Mouse (Mus musculus): Measurements from ENCODE around the gene Psrc1. TPM values are rescaled to one million over a fixed set of nuclear protein-coding genes. Genes with fewer than 3 reads are reported as not detected.

Gene Psrc1
- polyA plus RNA-seq, 1 experiment from 2014 or later, result 25.4 TPM

- H3K9ac ChIP-seq, result peak within 1 kb of the TSS; percentile 63
- WGBS, result 31% methylated on average over 9 of the region's 9 CpGs
- H3K4me1 ChIP-seq, result peaks cover 59% of the 10 kb centered on the region
- H3K36me3 ChIP-seq, result no peaks in the 10 kb centered on the region
- H3K27ac ChIP-seq (replicated peaks), result peak within 1 kb of the TSS; percentile 90
- H3K27me3 ChIP-seq (replicated peaks), result no peaks in the 10 kb centered on the region
- peak within 1 kb of the TSS; percentile 34 for H3K4me3 ChIP-seq
- H3K4me2 ChIP-seq, result peak within 1 kb of the TSS; percentile 36
- peak; percentile 68 for ATAC-seq (ENCODE audit: extremely low read depth, insufficient number of reproducible peaks, low FRiP score, low TSS enrichment)
- H3K9me3 ChIP-seq, result no peaks in the 10 kb centered on the region
These were observed 19.2 kb upstream of the Psrc1 start, which contains the start of gene Mybphl for GRCm38 (mm10) chr3:108364270-108364995. Gene Mybphl, plus strand, starts transcription at chr3:108364911.

- H3K36me3 ChIP-seq, result no peaks in the 10 kb centered on the region
- no peaks in the 10 kb centered on the region for H3K27me3 ChIP-seq (replicated peaks)
- no peaks in the 10 kb centered on the region for H3K9me3 ChIP-seq
- no peak overlapping the region for H3K4me3 ChIP-seq
- H3K4me1 ChIP-seq, result peaks cover 57% of the 10 kb centered on the region
- no peak overlapping the region for H3K9ac ChIP-seq
- peak overlapping the region; percentile 29 for H3K4me2 ChIP-seq
- H3K27ac ChIP-seq (replicated peaks), result no peak overlapping the region
- ATAC-seq (ENCODE audit: extremely low read depth, insufficient number of reproducible peaks, low FRiP score, low TSS enrichment), result no peak
- WGBS, result 48% methylated on average over 9 of the region's 9 CpGs
These were observed 16.5 kb upstream of the Psrc1 start for GRCm38 (mm10) chr3:108367173-108367572.

GRCm38 (mm10) chr3:108367828-108368227, 15.8 kb upstream of the Psrc1 start:
- no peak overlapping the region for H3K4me2 ChIP-seq
- no peak for ATAC-seq (ENCODE audit: extremely low read depth, insufficient number of reproducible peaks, low FRiP score, low TSS enrichment)
- no peaks in the 10 kb centered on the region for H3K36me3 ChIP-seq
- 63% methylated on average over 3 of the region's 3 CpGs for WGBS
- H3K27me3 ChIP-seq (replicated peaks), result no peaks in the 10 kb centered on the region
- no peak overlapping the region for H3K4me3 ChIP-seq
- H3K9ac ChIP-seq, result no peak overlapping the region
- no peak overlapping the region for H3K27ac ChIP-seq (replicated peaks)
- peaks cover 59% of the 10 kb centered on the region for H3K4me1 ChIP-seq
- H3K9me3 ChIP-seq, result no peaks in the 10 kb centered on the region

- H3K9ac ChIP-seq, result no peak overlapping the region
- H3K27ac ChIP-seq (replicated peaks), result no peak overlapping the region
- H3K4me2 ChIP-seq, result no peak overlapping the region
- no peaks in the 10 kb centered on the region for H3K36me3 ChIP-seq
- peaks cover 56% of the 10 kb centered on the region for H3K4me1 ChIP-seq
- ATAC-seq (ENCODE audit: extremely low read depth, insufficient number of reproducible peaks, low FRiP score, low TSS enrichment), result no peak
- WGBS, result 74% methylated on average over 5 of the region's 5 CpGs
- H3K9me3 ChIP-seq, result no peaks in the 10 kb centered on the region
- no peaks in the 10 kb centered on the region for H3K27me3 ChIP-seq (replicated peaks)
- H3K4me3 ChIP-seq, result no peak overlapping the region
These were observed 14.9 kb upstream of the Psrc1 start for GRCm38 (mm10) chr3:108368721-108369120.

GRCm38 (mm10) chr3:108372274-108372673, 11.4 kb upstream of the Psrc1 start:
- Histone ChIP-seq H3K9me3 (no peaks in the 10 kb centered on the region), H3K9ac (no peak overlapping the region), H3K4me2 (no peak overlapping the region), H3K27me3 (replicated peaks) (no peaks in the 10 kb centered on the region; the same call in 1 of the 2 replicates), H3K4me3 (no peak overlapping the region), H3K36me3 (no peaks in the 10 kb centered on the region), H3K27ac (replicated peaks) (peak overlapping the region; percentile 25; the same call in 1 of the 2 replicates), H3K4me1 (peaks cover 33% of the 10 kb centered on the region)
- 20% methylated on average over 3 of the region's 3 CpGs for WGBS
- ATAC-seq (ENCODE audit: extremely low read depth, insufficient number of reproducible peaks, low FRiP score, low TSS enrichment), result no peak

GRCm38 (mm10) chr3:108372691-108373090, 10.9 kb upstream of the Psrc1 start:
- Histone ChIP-seq H3K4me1 (peaks cover 33% of the 10 kb centered on the region), H3K36me3 (no peaks in the 10 kb centered on the region), H3K4me3 (no peak overlapping the region), H3K9me3 (no peaks in the 10 kb centered on the region), H3K27me3 (replicated peaks) (no peaks in the 10 kb centered on the region; the same call in 1 of the 2 replicates), H3K27ac (replicated peaks) (peak overlapping the region; percentile 25; the same call in 1 of the 2 replicates), H3K9ac (no peak overlapping the region), H3K4me2 (no peak overlapping the region)
- 29% methylated on average over 3 of the region's 3 CpGs for WGBS
- no peak for ATAC-seq (ENCODE audit: extremely low read depth, insufficient number of reproducible peaks, low FRiP score, low TSS enrichment)

GRCm38 (mm10) chr3:108378875-108379663, 4.6 kb upstream of the Psrc1 start:
- Histone ChIP-seq H3K27me3 (replicated peaks) (no peaks in the 10 kb centered on the region; the same call in 1 of the 2 replicates), H3K9me3 (no peaks in the 10 kb centered on the region), H3K4me3 (no peak overlapping the region), H3K4me2 (no peak overlapping the region), H3K4me1 (peaks cover 44% of the 10 kb centered on the region), H3K36me3 (no peaks in the 10 kb centered on the region), H3K27ac (replicated peaks) (peak overlapping the region; percentile 28; the same call in 1 of the 2 replicates), H3K9ac (no peak overlapping the region)
- 56% methylated on average over 7 of the region's 7 CpGs for WGBS
- no peak for ATAC-seq (ENCODE audit: extremely low read depth, insufficient number of reproducible peaks, low FRiP score, low TSS enrichment)

- H3K4me3 ChIP-seq, result no peak overlapping the region
- peaks cover 55% of the 10 kb centered on the region for H3K4me1 ChIP-seq
- no peak overlapping the region for H3K9ac ChIP-seq
- H3K27me3 ChIP-seq (replicated peaks), result no peaks in the 10 kb centered on the region
- no peaks in the 10 kb centered on the region for H3K9me3 ChIP-seq
- WGBS, result 86% methylated on average over 6 of the region's 6 CpGs
- no peak for ATAC-seq (ENCODE audit: extremely low read depth, insufficient number of reproducible peaks, low FRiP score, low TSS enrichment)
- H3K36me3 ChIP-seq, result peaks cover 3% of the 10 kb centered on the region; the same call in 1 of the 2 replicates
- H3K4me2 ChIP-seq, result no peak overlapping the region
- no peak overlapping the region for H3K27ac ChIP-seq (replicated peaks)
These were observed 2.9 kb upstream of the Psrc1 start for GRCm38 (mm10) chr3:108380695-108381094.

GRCm38 (mm10) chr3:108381945-108382875, 1.4 kb upstream of the Psrc1 start:
- no peaks in the 10 kb centered on the region for H3K27me3 ChIP-seq (replicated peaks)
- no peaks in the 10 kb centered on the region for H3K9me3 ChIP-seq
- peak overlapping the region; percentile 77 for H3K4me3 ChIP-seq
- peak overlapping the region; percentile 69; the same call in 1 of the 2 replicates for H3K27ac ChIP-seq (replicated peaks)
- peak overlapping the region; percentile 81 for H3K4me2 ChIP-seq
- H3K36me3 ChIP-seq, result peaks cover 17% of the 10 kb centered on the region
- no peak for ATAC-seq (ENCODE audit: extremely low read depth, insufficient number of reproducible peaks, low FRiP score, low TSS enrichment)
- 45% methylated on average over 14 of the region's 14 CpGs for WGBS
- H3K9ac ChIP-seq, result peak overlapping the region; percentile 77
- H3K4me1 ChIP-seq, result peaks cover 55% of the 10 kb centered on the region

- Histone ChIP-seq H3K4me3 (peak overlapping the region; percentile 77), H3K36me3 (peaks cover 23% of the 10 kb centered on the region), H3K27me3 (replicated peaks) (no peaks in the 10 kb centered on the region), H3K4me1 (peaks cover 50% of the 10 kb centered on the region), H3K27ac (replicated peaks) (no peak overlapping the region), H3K9ac (peak overlapping the region; percentile 77), H3K4me2 (peak overlapping the region; percentile 81), H3K9me3 (no peaks in the 10 kb centered on the region)
- 42% methylated on average over 2 of the region's 2 CpGs for WGBS
- ATAC-seq (ENCODE audit: extremely low read depth, insufficient number of reproducible peaks, low FRiP score, low TSS enrichment), result no peak
These were observed 786 bp downstream of the Psrc1 start for GRCm38 (mm10) chr3:108384425-108384824.

All from heart, embryonic 13.5 days (tissue).